21 mouse cellular contexts compared by ENCODE assay signal in the genomic region with DNA sequence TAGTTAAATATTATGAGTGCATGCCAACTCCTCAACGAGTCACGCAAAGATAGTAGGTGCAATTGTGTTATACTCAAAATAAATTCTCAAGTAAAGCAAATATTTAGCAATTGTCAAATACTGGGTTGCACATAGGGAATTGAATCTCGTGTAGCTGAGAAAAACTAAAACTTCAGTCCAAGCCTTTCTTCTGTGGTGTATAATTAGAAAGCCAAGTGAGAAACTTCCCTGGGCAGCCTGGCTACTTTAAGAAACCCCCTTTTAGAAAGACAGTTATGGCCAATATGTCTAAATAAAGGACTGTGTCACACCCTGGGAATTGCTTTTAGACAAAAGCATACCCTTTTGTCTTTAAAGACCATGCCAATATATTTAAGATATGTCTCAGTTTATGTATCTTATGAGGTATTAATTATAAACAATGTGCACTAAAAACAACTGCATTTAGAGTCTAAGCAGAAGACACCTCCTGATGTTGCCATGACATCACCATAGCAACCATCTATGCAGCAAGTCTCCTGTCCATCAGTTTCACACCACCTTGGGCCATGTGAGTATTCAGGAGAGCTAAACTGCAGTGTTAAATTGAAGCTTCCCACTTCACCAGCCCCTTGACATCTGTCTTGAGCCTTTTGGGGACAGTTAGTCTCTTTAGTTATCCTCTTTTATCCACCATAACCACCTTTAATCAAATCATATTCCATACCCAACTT. TPM values are rescaled to one million over a fixed set of nuclear protein-coding genes. Genes with fewer than 3 reads are reported as not detected.
DNase-seq lines count a peak whose midpoint lies in the region; ATAC-seq lines count a peak whose summit lies in the region.
"Had no signal": no experiment of that assay in that cellular context is flagged by ENCODE, and none has a peak within 500 bp of the region (broad histone marks: within the 10 kb centered on the region; RNA-seq: fewer than 3 reads in every experiment).

No protein-coding gene starts in this region.

- H3K9me3 ChIP-seq in forebrain, embryonic 14.5 days (replicated peaks; ENCODE audit: control insufficient read depth, low read length), result no peaks in the 10 kb centered on the region
- no peaks in the 10 kb centered on the region for H3K9me3 ChIP-seq in forebrain, embryonic 15.5 days
- H3K9me3 ChIP-seq in midbrain, embryonic 14.5 days (ENCODE audit: control insufficient read depth, low read length), result no peaks in the 10 kb centered on the region
- no peaks in the 10 kb centered on the region for H3K9me3 ChIP-seq in midbrain, embryonic 10.5 days (replicated peaks)
- H3K9me3 ChIP-seq: embryonic facial prominence, embryonic 10.5 days; forebrain, embryonic 13.5 days; heart, embryonic 12.5 days; hindbrain, embryonic 10.5 days had no signal

- H3K4me1 ChIP-seq in forebrain, embryonic 14.5 days (ENCODE audit: control insufficient read depth, insufficient read depth, low read length), result no peaks in the 10 kb centered on the region
- H3K4me1 ChIP-seq in forebrain, embryonic 15.5 days, result no peaks in the 10 kb centered on the region
- no peaks in the 10 kb centered on the region for H3K4me1 ChIP-seq in midbrain, embryonic 14.5 days (ENCODE audit: control insufficient read depth, insufficient read depth, low read length)
- H3K4me1 ChIP-seq in midbrain, embryonic 10.5 days, result no peaks in the 10 kb centered on the region
- H3K4me1 ChIP-seq: embryonic facial prominence, embryonic 10.5 days; forebrain, embryonic 13.5 days; heart, embryonic 12.5 days; hindbrain, embryonic 10.5 days had no signal

- WGBS in forebrain, embryonic 14.5 days, result 76% methylated on average over 3 of the region's 3 CpGs
- WGBS in forebrain, embryonic 15.5 days, result 67% methylated on average over 3 of the region's 3 CpGs
- WGBS in midbrain, embryonic 14.5 days, result 87% methylated on average over 3 of the region's 3 CpGs
- WGBS in midbrain, embryonic 10.5 days, result 90% methylated on average over 3 of the region's 3 CpGs

- no peaks in the 10 kb centered on the region for H3K36me3 ChIP-seq in forebrain, embryonic 14.5 days (ENCODE audit: control insufficient read depth, insufficient read depth, low read length)
- no peaks in the 10 kb centered on the region for H3K36me3 ChIP-seq in forebrain, embryonic 15.5 days
- no peaks in the 10 kb centered on the region for H3K36me3 ChIP-seq in midbrain, embryonic 14.5 days (ENCODE audit: control insufficient read depth, insufficient read depth, low read length)
- H3K36me3 ChIP-seq in midbrain, embryonic 10.5 days, result no peaks in the 10 kb centered on the region
- H3K36me3 ChIP-seq: embryonic facial prominence, embryonic 10.5 days; heart, embryonic 12.5 days; hindbrain, embryonic 10.5 days had no signal

- no peak overlapping the region for H3K4me2 ChIP-seq in forebrain, embryonic 14.5 days (ENCODE audit: low read length)
- no peak overlapping the region for H3K4me2 ChIP-seq in forebrain, embryonic 15.5 days (replicated peaks)
- no peak overlapping the region for H3K4me2 ChIP-seq in midbrain, embryonic 14.5 days (ENCODE audit: low read length)
- H3K4me2 ChIP-seq: forebrain, embryonic 13.5 days; heart, embryonic 12.5 days; hindbrain, embryonic 14.5 days had no signal

- H3K4me3 ChIP-seq in forebrain, embryonic 14.5 days (ENCODE audit: low read depth, low read length), result no peak overlapping the region
- no peak overlapping the region for H3K4me3 ChIP-seq in forebrain, embryonic 15.5 days
- no peak overlapping the region for H3K4me3 ChIP-seq in midbrain, embryonic 14.5 days (replicated peaks; ENCODE audit: low read depth, low read length)
- no peak overlapping the region for H3K4me3 ChIP-seq in midbrain, embryonic 10.5 days
- H3K4me3 ChIP-seq: embryonic facial prominence, embryonic 10.5 days; forebrain, embryonic 13.5 days; heart, embryonic 12.5 days; hindbrain, embryonic 10.5 days had no signal

- no peak for ATAC-seq in forebrain, embryonic 14.5 days
- no peak for ATAC-seq in forebrain, embryonic 15.5 days (replicated peaks)
- no peak for ATAC-seq in midbrain, embryonic 14.5 days (ENCODE audit: low FRiP score, low TSS enrichment)
- ATAC-seq: CD4-positive, CD25-positive, alpha-beta regulatory T cell, adult 4 months; forebrain, embryonic 13.5 days; Patski had no signal

- no peak overlapping the region for H3K27ac ChIP-seq in forebrain, embryonic 14.5 days (ENCODE audit: low read depth, low read length)
- H3K27ac ChIP-seq in forebrain, embryonic 15.5 days (replicated peaks), result no peak overlapping the region
- no peak overlapping the region for H3K27ac ChIP-seq in midbrain, embryonic 14.5 days (replicated peaks; ENCODE audit: low read depth, low read length)
- no peak overlapping the region for H3K27ac ChIP-seq in midbrain, embryonic 10.5 days (replicated peaks)
- H3K27ac ChIP-seq: embryonic facial prominence, embryonic 10.5 days; forebrain, embryonic 13.5 days; hindbrain, embryonic 10.5 days; hindbrain, embryonic 14.5 days had no signal

- no peaks in the 10 kb centered on the region for H3K27me3 ChIP-seq in forebrain, embryonic 14.5 days (replicated peaks; ENCODE audit: control insufficient read depth, insufficient read depth, low read length)
- H3K27me3 ChIP-seq in forebrain, embryonic 15.5 days, result no peaks in the 10 kb centered on the region
- no peaks in the 10 kb centered on the region for H3K27me3 ChIP-seq in midbrain, embryonic 14.5 days (ENCODE audit: control insufficient read depth, insufficient read depth, low read length)
- H3K27me3 ChIP-seq in midbrain, embryonic 10.5 days (ENCODE audit: low read depth, poor library complexity, severe bottlenecking), result no peaks in the 10 kb centered on the region
- H3K27me3 ChIP-seq: forebrain, embryonic 13.5 days; heart, embryonic 12.5 days had no signal

- H3K9ac ChIP-seq in forebrain, embryonic 14.5 days (ENCODE audit: low read length), result no peak overlapping the region
- H3K9ac ChIP-seq in forebrain, embryonic 15.5 days (replicated peaks), result no peak overlapping the region
- no peak overlapping the region for H3K9ac ChIP-seq in midbrain, embryonic 14.5 days (replicated peaks; ENCODE audit: low read length)
- H3K9ac ChIP-seq: forebrain, embryonic 13.5 days; heart, embryonic 12.5 days; hindbrain, embryonic 14.5 days had no signal

- DNase-seq in forebrain, embryonic 14.5 days (ENCODE audit: low spot score), result peak; percentile 14
- peak; percentile 44 for DNase-seq in midbrain, embryonic 14.5 days
- DNase-seq in midbrain, embryonic 10.5 days (ENCODE audit: low spot score), result no peak
- DNase-seq in right cerebral cortex, postnatal 10 days (ENCODE audit: low spot score in 2 of 2), result peak; percentile 20 to 40
- DNase-seq in right cerebral cortex, postnatal 36 days (ENCODE audit: low spot score in 2 of 2), result no peak
- DNase-seq in telencephalon, adult 2 months (ENCODE audit: low read depth, low spot score), result peak; percentile 39
- no peak for DNase-seq in spleen, postnatal 10 days (ENCODE audit: low spot score in 2 of 2)
- DNase-seq: adrenal gland, adult 8-10 months; adrenal gland, postnatal 36 days; B cell, adult 2 months; cerebellum, adult 11-12 months; cerebellum, adult 9-10 months; gastrocnemius, postnatal 14 days had no signal

RNA-seq across cellular contexts. Expression of a gene that starts 30.4 kb away (rescaled TPM):
- polyA plus RNA-seq in forebrain, embryonic 14.5 days (2014; fragmentation: Nextera tagmentation; extraction: Ambion mirVana), result 2.3 and 2.4 TPM in 2 replicates
- 2.7 and 3.2 TPM in 2 replicates for polyA plus RNA-seq in forebrain, embryonic 15.5 days (2015; fragmentation: Nextera tagmentation; extraction: Ambion mirVana)
- polyA plus RNA-seq in midbrain, embryonic 14.5 days (2014; fragmentation: Nextera tagmentation; extraction: Ambion mirVana), result 2.4 and 4.6 TPM in 2 replicates
- polyA plus RNA-seq in midbrain, embryonic 10.5 days (2016; fragmentation: Nextera tagmentation; extraction: Ambion mirVana), result 7.9 and 10.4 TPM in 2 replicates

Comparison
In these comparisons a context has a peak if more than half of its experiments do, and no peak if none do; other contexts are left out.
1. DNase-seq: peak in forebrain, embryonic 14.5 days (single experiment), midbrain, embryonic 14.5 days (single experiment), right cerebral cortex, postnatal 10 days (2 of 2) and telencephalon, adult 2 months (single experiment); none in midbrain, embryonic 10.5 days (single experiment), right cerebral cortex, postnatal 36 days (0 of 2) and spleen, postnatal 10 days (0 of 2).